Mouse (Mus musculus) small intestine, adult 2 months (tissue): ENCODE measurements around the gene Prdm8. TPM values are rescaled to one million over a fixed set of nuclear protein-coding genes. Genes with fewer than 3 reads are reported as not detected.

Experiments used
- H3K27ac ChIP-seq: fragments of 200-500 bp; 2 replicates; pipeline ENCODE4 v1.5.1; 2012; ENCODE audit warnings: low read depth, low read length, control low read depth, inconsistent platforms; ENCODE audit not compliant: insufficient read depth
- H3K27me3 ChIP-seq: fragments of 200-500 bp; 2 replicates; pipeline ENCODE4 v1.6.1; 2012; ENCODE audit warnings: mild to moderate bottlenecking, moderate library complexity, low read length, inconsistent platforms; ENCODE audit not compliant: control insufficient read depth, insufficient read depth
- H3K36me3 ChIP-seq: fragments of 200-500 bp; 2 replicates; pipeline ENCODE4 v1.6.1; 2012; ENCODE audit warnings: mild to moderate bottlenecking, low read length, control low read depth, inconsistent platforms; ENCODE audit not compliant: control insufficient read depth, insufficient read depth
- H3K4me1 ChIP-seq: fragments of 200-500 bp; 2 replicates; pipeline ENCODE4 v1.6.1; 2012; ENCODE audit warnings: low read length, inconsistent platforms, mixed read lengths; ENCODE audit not compliant: control insufficient read depth, insufficient read depth, insufficient read length
- H3K4me3 ChIP-seq: fragments of 200-500 bp; 2 replicates; pipeline ENCODE4 v1.5.1; 2012; ENCODE audit warnings: low read depth, mild to moderate bottlenecking, control low read depth, inconsistent platforms, low read length, moderate library complexity
- CTCF ChIP-seq: fragments of 200-500 bp; IDR thresholded peaks from 2 replicates; pipeline ENCODE4 v1.5.1; 2012; ENCODE audit warnings: low read depth, mild to moderate bottlenecking, control low read depth, inconsistent platforms, low read length, moderate library complexity, mixed read lengths; ENCODE audit not compliant: insufficient replicate concordance, insufficient read length; ENCODE audit errors: extremely low read depth
- POLR2A ChIP-seq: fragments of 200-500 bp; IDR thresholded peaks from 2 replicates; pipeline ENCODE4 v1.6.1; 2012; ENCODE audit warnings: low read depth, mild to moderate bottlenecking, control low read depth, inconsistent platforms, low read length, moderate library complexity
- WGBS: fragments of 180-500 bp; shearing (Covaris S2); methylation state at CpG from one replicate; pipeline ENCODE4 v1.1.7; 2018; 5-methylcytosine and 5-hydroxymethylcytosine counted together
- polyA plus RNA-seq: library from polyadenylated mRNA; depleted of rRNA; stranded (reverse); fragments of >200 nt; gene quantifications from 2 replicates; pipeline ENCODE4 v1.2.3, GENCODE M21; 2012; rRNA removed

Gene Prdm8
- 0.05 and 0.08 TPM in 2 replicates for polyA plus RNA-seq

DNA sequence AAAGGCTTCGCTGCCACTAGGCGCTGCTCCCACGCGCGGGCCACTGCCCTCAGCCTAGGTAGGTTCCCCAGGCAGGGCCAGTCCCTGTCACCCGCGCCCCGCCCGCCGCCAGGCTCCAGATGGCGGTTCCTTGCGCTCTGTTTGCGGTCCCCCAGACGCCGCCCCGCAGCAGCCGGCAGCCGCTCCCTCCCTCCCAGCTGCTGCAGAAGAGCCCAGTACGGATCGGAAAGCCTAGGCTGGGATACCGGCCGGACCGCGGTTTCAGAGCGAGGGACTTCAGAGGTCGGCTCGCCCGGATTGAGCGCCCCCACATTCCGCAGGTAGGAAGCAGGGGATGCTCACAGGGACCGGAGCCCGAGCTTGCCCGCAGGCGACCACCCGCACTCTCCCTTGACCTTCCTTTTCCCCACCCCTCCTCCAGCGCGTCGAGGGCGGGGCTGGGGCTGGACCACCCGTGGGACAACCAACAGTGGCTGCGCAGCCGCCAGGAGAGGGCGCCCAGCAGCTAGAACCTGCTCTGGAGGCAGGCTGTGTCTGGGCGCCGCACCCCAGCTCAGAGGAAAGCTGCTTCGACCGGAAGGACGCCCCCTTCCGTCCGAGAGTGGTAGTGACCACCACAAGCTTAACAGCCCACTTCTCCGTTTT lies at the start of gene Prdm8:
TSS of gene Prdm8 (plus strand) at position 19 of the 645 bp plus-strand sequence.
- Histone ChIP-seq H3K36me3 (no peaks in the 10 kb centered on the region), H3K27ac (no peak within 1 kb of the TSS), H3K4me1 (peaks cover 2% of the 10 kb centered on the region), H3K27me3 (peaks cover 53% of the 10 kb centered on the region), H3K4me3 (peak within 1 kb of the TSS; percentile 49)
- WGBS = under 1% methylated on average over 51 of the region's 51 CpGs
- peak; percentile 56; the same call in 1 of the 2 replicates for TF ChIP-seq CTCF
- TF ChIP-seq POLR2A = no peak

DNA sequence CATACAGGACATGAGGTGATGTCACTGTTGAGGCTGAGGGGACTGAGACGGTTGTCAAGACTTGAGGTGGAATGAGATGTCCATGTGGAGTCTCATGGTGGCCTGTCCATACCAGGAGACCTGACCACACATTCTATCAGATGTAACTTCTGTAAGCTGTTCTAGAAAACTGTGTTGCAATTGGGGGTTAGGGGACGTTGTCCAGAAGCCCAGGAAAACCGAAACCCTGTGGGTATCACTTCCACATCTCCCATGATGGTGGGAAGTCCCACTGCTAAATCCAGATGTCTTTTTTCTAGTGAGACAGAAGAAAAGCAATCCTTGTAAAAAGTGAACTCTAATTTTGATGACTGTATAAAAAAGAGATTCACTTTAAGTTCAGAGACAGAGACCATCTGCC lies 39.9 kb upstream of the Prdm8 start:
- Histone ChIP-seq H3K36me3 (no peaks in the 10 kb centered on the region), H3K27me3 (no peaks in the 10 kb centered on the region), H3K4me3 (no peak overlapping the region), H3K4me1 (no peaks in the 10 kb centered on the region), H3K27ac (no peak overlapping the region)
- TF ChIP-seq POLR2A (no peak), CTCF (no peak)
- WGBS = 71% methylated on average over 3 of the region's 3 CpGs

DNA sequence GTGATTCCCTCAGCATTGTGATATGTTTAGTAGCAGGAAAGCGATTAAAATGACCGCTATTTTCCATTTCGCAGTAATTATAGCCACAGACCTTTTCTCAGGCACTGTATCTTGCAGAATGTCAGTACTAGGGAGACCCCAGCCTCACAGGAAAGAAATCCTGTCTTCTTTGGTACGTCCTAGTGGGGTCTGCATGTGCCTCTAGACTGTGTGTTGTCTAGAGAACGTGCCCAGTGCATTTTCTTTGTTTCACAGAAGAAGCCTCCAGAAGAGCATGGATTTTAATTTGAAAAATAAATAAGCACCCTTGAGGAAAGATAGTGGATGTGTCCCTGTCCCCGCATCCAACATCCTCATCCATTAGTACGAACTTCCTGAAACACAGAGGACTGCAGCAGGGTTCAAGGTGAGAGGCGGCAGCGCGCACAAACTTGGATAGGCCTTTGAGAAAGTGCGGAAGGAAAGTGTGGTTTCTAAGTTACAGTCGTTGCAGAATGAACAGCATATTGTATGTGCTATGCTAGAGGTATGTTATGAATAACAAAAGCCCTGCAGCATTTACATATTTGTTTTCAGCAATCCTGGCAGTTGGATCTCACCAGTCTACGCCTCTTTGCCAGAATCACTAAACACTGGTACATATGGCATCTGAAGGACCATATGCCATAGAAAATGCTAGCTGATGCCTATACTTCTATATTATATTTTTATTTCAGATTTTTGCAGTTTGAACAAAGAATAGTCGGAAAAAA lies 28.3 kb upstream of the Prdm8 start:
- no peaks in the 10 kb centered on the region for H3K4me1 ChIP-seq

DNA sequence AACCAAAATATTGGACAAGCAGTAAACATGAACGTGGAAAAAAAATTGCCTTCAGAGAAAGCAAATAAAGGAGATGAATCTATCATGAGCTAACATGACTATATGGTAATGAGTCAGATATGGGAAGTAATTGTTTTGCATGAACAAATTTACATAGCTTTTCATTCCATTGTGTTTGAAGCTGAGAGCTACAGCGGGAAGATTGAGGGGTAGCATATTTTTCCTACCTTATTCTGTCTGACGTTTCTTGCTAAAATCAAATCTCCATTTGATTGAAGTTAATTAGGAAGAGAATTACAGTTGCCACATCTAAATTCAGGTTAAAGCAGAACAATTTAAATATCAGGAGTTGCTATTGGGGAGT lies 27.7 kb upstream of the Prdm8 start:
- no peaks in the 10 kb centered on the region; the same call in 1 of the 2 replicates for H3K27me3 ChIP-seq
- no peaks in the 10 kb centered on the region for H3K4me1 ChIP-seq
- 76% methylated on average over 3 of the region's 3 CpGs for WGBS
- no peak overlapping the region for H3K27ac ChIP-seq
- no peak overlapping the region for H3K4me3 ChIP-seq
- TF ChIP-seq CTCF = no peak
- TF ChIP-seq POLR2A = no peak
- no peaks in the 10 kb centered on the region for H3K36me3 ChIP-seq

More for the DNA sequence above, 28.3 kb upstream of the Prdm8 start:
- TF ChIP-seq CTCF (no peak), POLR2A (no peak)
- Histone ChIP-seq H3K36me3 (no peaks in the 10 kb centered on the region), H3K27ac (no peak overlapping the region), H3K27me3 (no peaks in the 10 kb centered on the region; the same call in 1 of the 2 replicates), H3K4me3 (no peak overlapping the region)
- WGBS = 83% methylated on average over 14 of the region's 14 CpGs

DNA sequence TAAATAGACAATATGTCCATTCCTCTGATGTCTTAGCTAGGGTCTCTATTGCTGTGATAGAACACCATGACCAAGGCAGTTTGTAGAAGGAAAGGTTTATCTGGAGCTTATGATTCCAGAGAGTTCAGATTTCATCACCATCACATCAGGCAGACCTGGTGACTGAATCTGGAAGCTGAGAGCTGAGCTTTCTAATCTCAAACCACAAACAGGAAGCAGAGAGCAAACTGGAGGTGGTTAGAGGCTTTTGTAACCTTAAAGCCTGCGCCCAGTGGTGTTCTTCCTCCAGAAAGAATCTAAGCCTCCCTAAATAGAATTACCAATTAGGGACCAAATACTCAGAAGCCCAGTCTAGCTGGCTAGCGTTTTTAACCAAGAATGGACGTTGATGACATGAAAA lies 20.1 kb upstream of the Prdm8 start:
- WGBS = 62% methylated on average over 3 of the region's 3 CpGs
- Histone ChIP-seq H3K27ac (no peak overlapping the region), H3K36me3 (no peaks in the 10 kb centered on the region), H3K4me1 (no peaks in the 10 kb centered on the region), H3K4me3 (no peak overlapping the region), H3K27me3 (no peaks in the 10 kb centered on the region)
- TF ChIP-seq CTCF (no peak), POLR2A (no peak)

DNA sequence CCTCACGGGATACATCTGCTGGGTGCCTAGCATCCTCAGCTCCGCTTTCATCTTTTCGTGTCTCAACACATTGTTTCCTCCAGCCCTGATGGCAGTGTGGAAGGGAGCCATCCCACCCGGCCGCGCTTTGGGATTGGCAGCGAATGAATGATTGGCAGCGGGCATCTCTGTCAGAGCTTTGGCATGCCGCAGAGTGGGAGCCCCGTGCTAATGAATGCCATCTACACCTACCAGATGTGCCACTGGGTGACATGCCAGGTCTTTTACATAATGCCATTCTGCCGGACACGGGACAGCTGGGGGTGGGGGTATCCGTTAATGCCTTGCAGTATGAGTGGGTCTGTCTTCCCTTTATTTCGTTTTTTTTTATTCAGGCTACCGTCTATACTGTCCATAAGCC lies 882 bp upstream of the Prdm8 start:
- peaks cover 2% of the 10 kb centered on the region for H3K4me1 ChIP-seq
- no peak for TF ChIP-seq POLR2A
- TF ChIP-seq CTCF = no peak
- 15% methylated on average over 15 of the region's 15 CpGs for WGBS
- H3K27ac ChIP-seq = no peak overlapping the region
- H3K27me3 ChIP-seq = peaks cover 43% of the 10 kb centered on the region
- H3K36me3 ChIP-seq = no peaks in the 10 kb centered on the region
- H3K4me3 ChIP-seq = no peak overlapping the region
